Mouse (Mus musculus) layer of hippocampus, adult 18-20 months (tissue): ENCODE measurements around the gene Strada. TPM values are rescaled to one million over a fixed set of nuclear protein-coding genes. Genes with fewer than 3 reads are reported as not detected.
"Not testable (repeated sequence)": the region's sequence is repeated elsewhere in the genome, so short reads cannot be mapped to it uniquely, and the experiment has no call there.

Experiments
- DNase-seq, 2 experiments: peaks; one replicate each; pipeline ENCODE4 v3.0.0; 2022; ENCODE audit warnings: low spot score in 2 of 2
- long read RNA-seq: library from polyadenylated mRNA; stranded (forward); transcript quantifications from one replicate; pipeline ENCODE4 v2.0.0, GENCODE M21; 2021
- total RNA-seq, 2 experiments: library from RNA; stranded (reverse); gene quantifications; 2 replicates each; pipeline ENCODE4 v1.2.3; 2021

Strada gene
- 10 to 100 TPM; 26.6 to 29.2 TPM for total RNA-seq
- long read RNA-seq, partial matches to known transcripts, result 1 of 21 reads
- long read RNA-seq, other reads (novel, unspliced or antisense), result 12 of 21 reads

- no peak for DNase-seq
Observed at GRCm38 (mm10) chr11:106202123-106202465, at the start of gene Strada. Gene Strada (minus strand): TSS chr11:106202168.

DNA sequence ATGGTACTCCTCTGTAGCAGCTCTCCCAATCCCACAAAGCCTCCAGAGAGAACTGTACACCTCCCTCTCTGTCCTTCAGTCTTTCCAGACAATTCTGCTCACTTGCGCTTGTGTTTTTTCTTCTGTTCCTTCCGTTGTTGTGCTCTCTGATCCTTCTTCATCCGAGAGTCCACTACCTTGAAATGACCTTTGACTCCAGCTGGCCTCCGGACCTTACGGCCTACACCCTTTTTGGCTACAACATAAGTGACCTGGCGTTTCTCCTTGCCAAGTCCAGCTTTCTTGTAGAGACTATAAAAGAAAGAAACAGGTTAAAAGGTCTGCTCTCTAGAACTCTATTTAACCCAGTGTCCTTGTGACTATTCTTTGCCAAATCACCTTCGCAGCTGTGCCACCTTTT lies 47.4 kb upstream of the Strada start:
- no peak for DNase-seq

- no peak for DNase-seq
Observed at GRCm38 (mm10) chr11:106246834-106247233, 44.9 kb upstream of the Strada start.

DNA sequence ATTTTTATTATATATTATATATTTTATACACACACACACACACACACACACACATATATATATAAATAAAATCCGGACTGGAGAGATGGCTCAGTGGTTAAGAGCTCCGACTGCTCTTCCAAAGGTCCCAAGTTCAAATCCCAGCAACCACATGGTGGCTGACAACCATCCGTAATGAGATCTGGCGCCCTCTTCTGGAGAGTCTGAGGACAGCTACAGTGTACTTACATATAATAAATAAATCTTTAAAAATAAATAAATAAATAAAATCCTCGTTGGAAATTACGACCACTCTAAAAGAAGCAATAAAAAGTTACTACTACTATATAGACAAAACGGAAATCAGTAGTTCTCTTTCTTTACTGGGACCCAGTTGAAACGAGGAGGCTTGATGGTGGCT lies 32.0 kb upstream of the Strada start:
- not testable (repeated sequence) for DNase-seq

DNA sequence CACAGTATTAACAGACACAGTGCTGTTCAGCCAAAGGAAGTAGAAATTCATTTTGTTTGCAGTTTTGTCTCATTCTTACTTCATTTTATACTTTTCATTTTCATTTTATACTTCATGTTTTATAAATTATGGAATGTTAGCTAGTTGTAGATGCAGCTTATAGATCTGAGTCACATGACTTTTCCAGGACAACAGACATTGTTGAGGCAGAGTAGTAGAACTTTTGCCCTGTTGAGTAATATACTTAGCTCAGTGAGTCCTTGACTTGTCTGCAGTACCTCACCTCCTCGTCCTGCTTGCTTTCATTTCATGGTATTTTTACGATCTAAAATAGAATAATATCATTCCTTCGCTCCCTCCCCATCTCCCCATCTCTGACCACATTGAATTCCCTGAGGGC lies 18.6 kb upstream of the Strada start:
- no peak for DNase-seq

- peak; percentile 92 to 94 for DNase-seq
Observed at GRCm38 (mm10) chr11:106216730-106217490, 14.9 kb upstream of the Strada start, which contains the start of gene Ddx42. Gene Ddx42 (plus strand): TSS chr11:106216926.

DNA sequence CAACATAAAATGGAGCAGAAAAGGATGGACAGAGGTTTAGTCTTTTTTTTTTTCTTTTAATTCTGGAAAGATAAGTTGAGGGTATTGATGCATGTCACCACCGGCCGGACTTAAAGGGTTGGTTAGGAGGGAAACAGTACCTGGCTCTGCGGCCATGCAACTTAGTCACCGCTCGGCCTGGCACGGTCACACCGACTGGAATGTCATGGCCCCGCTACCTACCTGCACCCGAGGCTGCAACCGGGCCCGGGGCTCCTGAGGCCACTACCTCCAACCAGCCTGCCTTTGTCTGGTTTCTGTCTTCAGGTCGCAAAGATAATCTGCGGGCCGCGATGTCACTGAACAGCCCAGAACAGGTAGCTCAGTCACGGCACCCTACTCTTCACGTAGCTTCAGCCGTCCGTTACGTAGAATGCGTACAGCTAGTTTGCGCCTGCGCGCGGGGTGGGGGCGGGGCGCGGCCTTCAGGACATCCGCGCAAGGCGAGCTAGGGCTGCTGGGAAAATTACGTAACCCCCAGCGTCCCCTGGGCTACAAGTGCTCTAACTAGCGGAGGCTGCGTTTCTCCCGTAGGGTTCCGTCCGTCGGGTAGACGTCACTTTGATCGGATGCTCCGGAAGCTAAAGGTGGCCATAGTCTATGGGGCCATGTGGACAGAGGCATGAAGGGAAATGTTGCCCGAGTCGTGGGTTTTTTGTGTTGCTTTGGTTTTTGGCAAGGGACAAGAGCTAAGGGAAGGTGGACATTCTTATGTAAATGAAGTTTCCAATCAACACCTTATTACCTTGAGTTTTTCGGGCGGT lies 14.2 kb upstream of the Strada start, which contains the start of gene Ccdc47:
Gene Ccdc47 (minus strand): TSS at position 418 of the 803 bp plus-strand sequence.
- DNase-seq, result peak; percentile 97 to 99

DNA sequence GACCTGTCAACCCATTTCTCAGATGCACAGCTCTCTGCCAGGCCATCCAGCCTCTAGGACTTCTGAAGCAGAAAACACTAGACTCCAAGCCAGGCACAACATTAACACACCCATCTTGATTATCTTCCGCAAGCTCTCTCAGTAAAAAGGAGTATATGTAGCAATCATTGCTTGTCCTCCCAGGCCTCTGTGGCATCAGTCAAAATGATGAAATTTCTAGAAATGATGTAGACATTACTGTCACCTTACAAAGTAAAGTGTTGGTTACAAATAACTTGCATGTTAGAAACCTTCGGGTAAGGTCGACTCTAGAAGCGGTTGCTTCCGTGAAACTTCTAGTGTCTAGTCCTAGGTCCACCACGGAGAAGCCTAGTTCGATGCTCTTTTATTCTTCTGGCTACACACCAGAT lies 13.5 kb upstream of the Strada start:
- DNase-seq, result no peak

DNA sequence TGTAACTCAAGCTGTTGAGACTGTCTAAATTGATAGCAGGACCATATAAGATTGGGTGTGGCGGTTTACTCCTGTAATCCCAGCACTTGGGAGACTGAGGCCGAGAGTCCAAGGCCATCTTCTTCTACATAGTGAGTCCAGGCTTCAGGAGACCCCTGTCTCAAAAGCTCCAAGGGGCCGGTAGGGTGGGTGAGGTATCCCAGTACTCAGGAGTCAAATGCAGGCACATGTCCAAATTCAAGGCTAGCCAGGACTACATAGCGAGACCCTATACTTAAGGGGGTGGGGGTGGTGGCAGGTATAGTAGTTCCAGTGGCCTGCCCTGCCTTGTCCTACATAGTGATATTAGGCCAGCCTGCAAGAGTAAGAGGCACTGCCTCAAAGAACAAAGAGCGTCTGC lies 12.9 kb upstream of the Strada start:
- DNase-seq, result no peak

GRCm38 (mm10) chr11:106212771-106213170 lies 10.8 kb upstream of the Strada start:
- peak in 1 of 2 experiments; percentile 43 for DNase-seq

GRCm38 (mm10) chr11:106201337-106202122 lies 438 bp downstream of the Strada start:
- no peak for DNase-seq

DNA sequence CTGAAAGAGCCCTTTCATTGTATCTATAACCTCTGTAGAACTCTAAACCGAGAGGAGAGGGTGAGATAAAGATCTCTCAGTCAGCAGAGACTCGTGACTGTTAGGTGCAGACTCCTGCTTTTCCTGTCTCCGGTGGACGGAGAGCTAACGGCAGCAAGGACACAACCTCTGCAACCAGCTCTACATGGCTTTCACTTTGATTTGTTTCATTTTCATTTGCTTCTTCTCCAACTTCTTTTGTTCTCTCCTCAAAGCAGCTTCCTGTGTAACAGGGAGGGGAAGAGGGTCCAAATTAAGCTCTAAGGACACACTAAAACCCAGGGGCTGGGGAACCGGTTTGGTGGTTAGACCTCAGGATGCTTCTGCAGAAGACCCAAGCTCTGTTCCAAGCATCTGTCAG lies 1.2 kb downstream of the Strada start:
- DNase-seq, result no peak

DNA sequence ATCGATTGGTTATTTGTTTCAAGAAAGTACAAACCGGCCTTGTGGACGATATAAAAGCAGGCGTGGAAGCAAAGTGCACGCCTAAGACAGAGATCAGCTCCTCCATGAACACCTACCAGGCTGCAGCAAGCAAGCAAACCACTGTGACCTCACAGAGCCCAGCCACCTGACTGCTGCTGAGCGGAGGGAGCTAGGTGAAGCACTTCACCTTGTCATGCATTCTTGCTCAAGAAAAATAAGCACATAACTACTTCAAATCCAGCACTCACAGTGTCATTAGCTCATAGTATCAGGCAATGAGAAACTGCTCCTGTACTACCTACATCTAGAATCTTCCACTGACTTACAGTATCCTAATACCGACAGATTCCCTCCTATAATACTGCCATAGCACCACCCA lies 2.0 kb downstream of the Strada start:
- not testable (repeated sequence) for DNase-seq

- no peak for DNase-seq
Observed at GRCm38 (mm10) chr11:106198277-106198676, 3.7 kb downstream of the Strada start.

DNA sequence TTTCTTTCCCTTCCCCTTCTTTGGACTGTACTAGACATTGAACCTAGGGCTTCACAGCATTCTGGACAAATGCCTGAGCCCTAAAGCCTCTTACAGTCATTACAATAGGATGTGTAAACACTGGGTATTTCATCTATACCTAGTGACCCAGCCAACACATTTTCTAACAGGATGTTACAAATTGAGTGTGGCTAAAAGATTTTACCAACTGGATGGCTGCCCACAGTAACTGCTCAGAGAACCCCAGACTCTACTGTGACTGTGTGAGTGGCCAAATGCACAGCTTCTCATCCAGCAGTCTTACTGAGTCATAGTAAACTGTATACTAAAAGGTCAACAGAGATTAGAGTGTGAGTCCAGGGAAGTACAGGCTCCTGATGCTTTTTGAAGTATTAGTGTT lies 6.6 kb downstream of the Strada start:
- no peak for DNase-seq

DNA sequence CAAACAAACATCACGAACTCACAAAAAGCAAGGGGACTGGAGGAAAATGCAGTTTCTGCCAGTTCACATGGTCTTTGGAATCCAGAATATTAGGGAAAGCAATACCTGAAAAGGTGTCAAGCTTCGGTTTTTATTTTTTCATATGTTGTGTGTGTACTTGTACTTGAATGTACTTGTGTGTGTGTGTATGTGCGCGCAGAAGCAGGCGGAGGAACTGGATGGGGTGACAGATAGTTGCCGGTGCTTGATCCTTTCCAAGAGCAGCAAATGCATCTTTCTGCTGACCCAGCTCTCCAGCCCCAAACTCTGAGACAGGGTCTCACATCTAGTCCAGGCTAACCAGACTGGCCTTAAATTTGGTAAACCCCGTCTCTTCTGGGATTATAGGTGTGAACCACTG lies 7.1 kb downstream of the Strada start:
- no peak for DNase-seq

- DNase-seq, result no peak
Observed at GRCm38 (mm10) chr11:106194155-106194541, 7.8 kb downstream of the Strada start.

- DNase-seq, result peak; percentile 95 to 97
Observed at GRCm38 (mm10) chr11:106193371-106194154, 8.4 kb downstream of the Strada start.

DNA sequence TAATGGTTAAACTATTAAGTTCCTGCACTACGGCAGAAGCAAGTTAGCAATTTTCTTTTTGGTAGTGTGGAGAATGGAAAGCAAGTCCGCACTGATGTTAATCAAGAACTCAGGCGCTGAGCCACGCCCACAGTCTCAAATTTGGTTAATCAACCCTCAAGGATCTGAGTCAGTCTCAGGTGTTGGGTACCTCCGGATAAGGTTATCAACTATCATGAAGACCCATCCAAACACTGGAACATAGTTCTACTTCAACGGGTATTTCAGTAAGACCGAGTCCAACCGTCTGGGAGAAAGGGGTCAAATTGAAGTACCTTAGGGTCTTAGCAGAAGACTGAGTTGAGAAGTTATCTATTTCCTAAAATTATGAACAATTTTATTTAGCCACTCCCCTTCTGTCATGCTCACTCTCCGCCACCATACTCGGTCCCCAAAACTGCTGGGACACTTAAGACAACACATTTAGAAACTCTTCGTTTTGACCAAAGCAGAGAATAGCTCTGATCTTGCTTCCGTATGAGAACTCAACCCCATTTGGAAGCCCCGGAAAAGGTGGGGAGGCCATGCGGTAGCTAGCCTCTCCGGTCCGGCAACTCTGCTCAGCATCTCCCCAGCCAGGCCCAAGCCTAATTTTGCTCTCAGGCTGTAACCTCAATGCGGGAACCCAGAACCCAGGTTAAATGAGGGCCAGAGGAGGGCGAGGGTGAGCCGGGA lies 9.2 kb downstream of the Strada start:
- DNase-seq, result no peak

DNA sequence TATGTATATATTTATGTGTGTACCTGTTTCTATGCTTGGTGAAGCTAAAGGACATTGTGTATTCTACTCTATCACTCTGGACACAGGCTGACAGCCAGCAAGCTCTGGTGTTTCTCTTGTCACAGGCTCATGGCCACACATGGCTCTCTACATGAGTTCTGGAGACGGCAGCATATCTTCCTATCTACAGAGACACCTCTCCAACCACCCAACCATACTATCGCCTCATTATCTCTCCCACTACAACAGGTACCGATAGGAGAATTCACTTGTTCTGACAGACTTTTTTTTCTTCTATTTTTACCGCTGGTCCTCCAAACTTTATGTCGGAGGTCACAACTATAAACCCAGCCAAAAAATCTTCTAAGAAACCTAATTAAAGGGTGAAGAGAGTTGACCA lies 9.7 kb downstream of the Strada start:
- no peak for DNase-seq
